Mouse (Mus musculus): ENCODE data around the gene Ubald2.

Gene Ubald2

DNA sequence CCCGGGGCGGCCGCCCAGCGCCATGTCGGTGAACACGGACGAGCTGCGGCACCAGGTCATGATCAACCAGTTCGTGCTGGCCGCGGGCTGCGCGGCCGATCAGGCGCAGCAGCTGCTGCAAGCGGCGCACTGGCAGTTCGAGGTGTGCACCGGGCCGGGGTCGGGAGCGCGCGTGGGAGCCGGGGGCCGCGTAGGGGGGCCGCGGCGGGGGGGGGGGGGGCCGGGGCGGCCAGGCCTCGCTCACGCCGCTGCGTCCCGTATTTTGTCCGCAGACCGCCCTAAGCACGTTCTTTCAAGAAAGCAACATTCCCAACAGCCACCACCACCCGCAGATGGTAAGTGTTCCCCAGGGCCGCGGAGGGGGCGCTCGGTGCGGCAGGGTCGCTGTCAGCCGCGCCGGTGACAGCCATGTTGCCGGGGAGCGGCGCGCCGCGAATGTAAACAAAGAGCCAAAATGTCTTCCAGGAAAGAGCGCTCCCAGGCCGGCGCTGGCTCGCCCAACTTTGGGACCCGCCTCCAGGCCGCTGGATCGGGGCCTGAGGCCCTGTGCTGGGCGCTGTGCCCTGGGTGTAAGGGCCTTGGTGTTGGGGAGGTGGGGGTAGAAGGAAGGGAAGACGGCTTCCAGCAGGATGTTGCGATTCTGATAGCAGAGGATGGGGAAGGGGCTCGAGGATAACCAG is 533 bp downstream of the Ubald2 start:
- DNase-seq (ENCODE audit: low spot score): peak; percentile 67

DNA sequence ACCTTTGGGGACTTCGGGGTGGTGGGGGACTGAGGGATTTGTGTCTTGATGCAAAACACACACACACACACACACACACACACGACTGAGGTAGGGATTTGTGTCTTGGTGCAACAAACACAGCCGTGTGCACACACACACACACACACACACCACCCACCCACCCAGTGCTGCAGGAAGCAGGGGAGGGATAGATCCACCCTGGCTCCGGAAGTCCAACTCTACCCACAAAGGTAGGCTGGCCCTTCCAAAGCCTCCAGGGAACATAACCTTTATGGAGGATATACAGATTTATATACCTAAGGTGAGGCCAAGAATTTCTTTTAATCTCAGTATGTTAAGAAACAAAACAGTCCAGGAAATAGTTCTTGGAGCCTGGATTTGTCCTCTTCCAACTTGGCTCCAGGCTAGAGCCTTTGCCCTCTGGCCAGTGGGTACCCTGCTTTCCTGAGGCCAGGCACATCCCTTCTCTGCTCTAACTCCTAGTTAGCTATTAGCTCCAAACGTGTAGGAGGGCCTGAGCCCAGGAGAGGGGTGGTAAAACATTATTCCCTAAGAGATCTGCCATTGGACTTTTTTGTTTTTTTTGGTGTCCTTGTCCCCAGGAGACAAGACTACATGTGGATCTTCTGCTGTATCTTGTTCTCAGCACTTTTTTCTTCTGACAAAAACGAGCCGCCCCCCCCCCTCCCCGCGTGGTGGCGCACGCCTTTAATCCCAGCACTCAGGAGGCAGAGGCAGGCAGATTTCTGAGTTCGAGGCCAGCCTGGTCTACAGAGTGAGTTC is 1.3 kb downstream of the Ubald2 start:
- DNase-seq (ENCODE audit: low spot score): no peak

DNA sequence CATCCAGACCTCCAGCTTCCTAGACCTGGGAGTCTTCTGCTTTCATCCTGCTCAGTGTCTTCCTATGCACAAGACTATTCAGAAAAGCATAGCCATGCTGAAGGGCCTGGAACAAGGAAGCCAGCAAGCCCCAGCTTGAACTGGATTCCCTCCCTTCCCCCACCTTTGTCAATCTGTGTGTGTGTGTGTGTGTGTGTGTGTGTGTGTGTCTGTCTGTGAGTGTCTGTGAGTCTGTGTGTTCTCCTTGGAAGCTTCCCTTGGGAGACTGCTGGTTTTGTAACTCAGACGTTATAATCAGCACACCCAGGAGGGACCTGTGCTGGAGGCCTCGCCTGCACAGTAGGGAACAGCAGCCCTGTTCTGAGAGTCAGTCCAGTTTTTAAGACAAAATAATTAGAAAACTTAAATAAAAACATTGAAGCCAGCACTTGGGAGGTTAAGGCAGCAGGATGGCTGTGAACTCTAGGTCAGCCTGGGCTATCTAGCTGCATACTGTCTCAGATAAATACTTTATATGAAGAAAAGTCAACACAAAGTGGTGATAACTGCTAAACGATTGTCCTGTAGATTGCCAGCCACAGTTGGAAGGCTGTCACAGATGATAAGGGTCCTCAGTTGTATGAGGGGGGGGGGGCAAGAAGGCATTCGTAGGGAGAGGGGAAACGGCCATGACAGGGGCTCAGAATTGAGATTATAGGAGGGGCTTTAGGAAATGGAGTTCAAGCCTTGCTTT is 2.3 kb downstream of the Ubald2 start:
- no peak for DNase-seq (ENCODE audit: low spot score)

DNA sequence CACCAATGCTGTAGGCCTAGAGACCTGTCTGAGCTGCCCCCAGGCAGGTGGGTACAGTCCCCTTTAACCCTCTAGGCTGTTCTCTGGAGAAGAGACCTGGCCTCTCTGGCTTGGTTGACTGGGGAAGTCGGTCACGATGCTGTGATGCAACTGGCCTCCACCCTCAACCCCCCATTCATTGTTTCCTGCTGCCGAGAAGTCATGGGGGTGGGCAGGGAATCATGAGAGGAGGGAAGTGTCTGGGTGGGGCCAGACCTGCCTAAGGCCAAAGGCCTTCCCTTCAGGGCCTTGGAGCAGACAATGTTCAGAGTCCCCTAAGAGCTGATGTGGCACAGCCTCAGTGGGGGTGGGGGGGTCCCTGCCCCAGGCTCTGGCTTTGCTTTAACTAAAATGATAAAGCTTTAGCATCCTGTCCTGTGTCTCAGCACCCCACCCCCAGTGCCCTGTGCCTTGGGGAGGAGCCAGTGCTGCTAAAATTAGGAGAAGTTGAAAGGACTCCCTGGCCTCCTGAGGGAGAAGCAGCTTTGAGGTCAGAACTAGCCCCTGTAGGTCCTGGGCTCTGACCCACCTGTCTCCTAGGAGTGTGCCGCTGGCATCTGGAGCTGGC is 2.9 kb downstream of the Ubald2 start:
- DNase-seq (ENCODE audit: low spot score): no peak

DNA sequence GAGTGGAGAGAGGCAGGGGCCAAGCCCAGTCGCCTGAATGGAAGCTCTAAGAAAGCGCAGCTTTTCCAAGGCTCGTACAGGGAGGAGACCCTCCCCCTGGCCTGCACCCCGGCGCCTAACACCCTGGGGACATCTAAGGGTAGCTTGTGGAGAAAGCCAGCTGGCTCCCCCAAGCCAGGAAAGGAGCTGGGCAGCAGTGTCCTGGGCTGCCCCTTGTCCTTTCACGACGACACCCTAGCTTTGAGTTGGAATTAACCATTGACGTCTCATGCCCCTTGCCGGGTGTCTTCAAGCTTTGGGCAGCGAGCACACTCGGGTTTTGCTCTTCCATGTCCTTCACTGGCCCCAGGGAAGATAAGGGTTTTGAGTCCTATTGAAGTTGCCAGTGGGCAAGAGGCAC is 3.6 kb downstream of the Ubald2 start:
- DNase-seq (ENCODE audit: low spot score): no peak

DNA sequence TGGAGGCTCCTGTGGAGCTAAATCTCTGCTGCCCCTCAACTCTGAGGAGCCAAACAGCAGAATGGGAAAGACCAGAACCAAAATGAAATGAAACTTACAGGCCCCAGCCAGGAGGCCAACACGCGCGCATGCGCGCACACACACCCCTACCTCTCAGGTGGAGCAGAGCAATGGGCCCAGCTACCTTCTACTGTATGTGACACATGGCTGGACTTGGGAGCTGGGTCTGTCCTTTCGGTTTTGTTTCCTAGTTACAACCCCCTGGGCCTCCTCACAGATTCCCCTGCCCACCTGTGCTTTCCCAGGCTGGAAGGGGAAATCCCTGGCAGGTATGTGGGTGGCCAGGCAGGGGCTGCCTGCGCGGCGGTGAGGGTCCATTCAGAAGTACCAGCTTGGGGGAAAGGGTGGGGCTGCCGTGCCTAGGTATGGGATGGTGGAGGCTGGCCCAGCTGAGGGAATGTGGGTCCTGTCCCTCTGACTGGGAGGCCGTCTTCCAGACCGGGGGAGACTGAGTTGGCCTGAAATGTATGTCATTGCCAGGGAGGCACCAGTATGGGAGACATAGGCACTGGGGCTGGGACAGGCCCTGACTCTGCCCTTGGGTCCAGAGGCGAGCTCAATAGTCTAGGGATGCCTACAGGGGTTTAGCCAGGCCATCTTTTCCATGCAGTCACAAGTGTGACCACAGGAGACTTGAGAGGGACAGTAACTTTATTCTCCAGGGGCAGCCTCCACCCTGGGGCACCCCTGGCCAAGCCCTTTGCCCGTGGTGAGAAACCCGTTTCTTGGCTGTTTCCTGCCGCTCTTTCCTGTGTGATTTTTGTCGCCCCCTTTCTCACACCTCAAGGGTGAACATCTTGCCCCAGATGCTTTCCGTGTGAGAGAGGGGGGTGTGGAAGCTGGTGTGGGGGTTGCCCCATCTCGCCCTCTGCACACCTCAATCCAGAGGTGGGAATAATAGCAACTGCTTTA is 5.7 kb downstream of the Ubald2 start:
- DNase-seq (ENCODE audit: low spot score): no peak

DNA sequence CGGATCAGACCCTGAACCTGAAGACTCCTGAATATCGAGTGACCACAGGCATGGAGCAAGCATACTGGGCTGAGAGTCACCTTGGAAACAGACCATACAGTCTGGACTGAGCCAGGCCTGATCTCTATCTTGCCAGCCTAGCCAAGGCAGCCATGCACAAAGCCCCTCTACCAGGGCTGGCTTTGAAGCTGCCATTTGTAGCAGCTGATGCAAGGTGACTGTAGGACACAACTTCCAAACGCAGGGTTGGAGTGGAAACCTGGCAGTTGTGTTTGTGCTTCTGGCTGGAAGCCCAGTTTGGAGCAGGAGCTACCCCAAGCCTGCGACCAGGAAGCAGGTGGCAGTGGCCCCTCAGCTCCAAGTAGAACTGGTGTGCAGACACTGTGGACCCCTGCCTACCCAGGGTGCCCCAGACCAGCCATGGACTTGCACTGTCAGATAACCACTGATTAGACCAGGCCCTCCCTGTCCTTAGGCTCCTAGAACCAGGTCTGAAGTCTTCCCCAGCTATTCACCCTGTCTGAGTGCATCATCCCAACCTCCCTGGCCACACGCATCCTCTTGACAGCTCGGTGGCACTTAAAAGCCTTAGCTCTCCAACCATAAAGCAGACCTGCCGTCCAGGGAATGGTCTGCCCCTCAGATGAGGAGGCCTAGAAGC is 6.6 kb downstream of the Ubald2 start:
- DNase-seq (ENCODE audit: low spot score): no peak

DNA sequence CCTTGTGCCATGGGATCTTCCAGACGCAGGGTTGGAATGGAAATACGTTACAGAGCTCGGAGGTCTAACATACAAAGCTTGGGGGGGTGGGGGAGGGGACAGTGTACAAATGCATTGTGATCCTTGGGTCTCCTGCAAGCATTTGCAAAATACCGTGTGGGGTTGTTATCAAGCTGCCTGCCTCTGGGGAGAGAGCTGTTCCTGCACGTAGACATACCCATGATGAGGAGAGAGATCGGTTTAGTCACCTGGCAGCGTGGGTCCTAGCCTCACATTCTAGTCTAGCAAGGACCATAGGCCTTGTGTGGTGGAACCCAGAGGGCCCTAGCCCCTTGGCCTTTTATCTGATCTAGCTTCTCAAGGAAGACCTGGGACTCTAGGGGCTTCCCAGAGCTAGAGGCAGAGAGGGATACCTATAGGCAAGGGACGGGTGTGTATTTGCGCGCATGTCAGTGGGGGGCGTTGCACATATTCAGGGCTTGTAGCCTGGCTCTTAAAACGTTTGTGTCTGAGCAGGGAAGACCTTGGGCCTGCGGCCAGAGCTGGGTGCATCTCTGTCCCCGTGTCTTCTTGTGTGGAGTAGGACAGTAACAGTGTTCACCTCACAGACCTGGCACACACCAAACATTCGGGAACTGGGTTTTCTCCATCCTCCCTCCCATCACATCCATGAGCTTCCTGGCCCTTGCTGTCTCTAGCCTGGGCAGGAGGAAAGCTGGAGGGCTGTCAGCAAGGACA is 8.4 kb downstream of the Ubald2 start:
- no peak for DNase-seq (ENCODE audit: low spot score)

DNA sequence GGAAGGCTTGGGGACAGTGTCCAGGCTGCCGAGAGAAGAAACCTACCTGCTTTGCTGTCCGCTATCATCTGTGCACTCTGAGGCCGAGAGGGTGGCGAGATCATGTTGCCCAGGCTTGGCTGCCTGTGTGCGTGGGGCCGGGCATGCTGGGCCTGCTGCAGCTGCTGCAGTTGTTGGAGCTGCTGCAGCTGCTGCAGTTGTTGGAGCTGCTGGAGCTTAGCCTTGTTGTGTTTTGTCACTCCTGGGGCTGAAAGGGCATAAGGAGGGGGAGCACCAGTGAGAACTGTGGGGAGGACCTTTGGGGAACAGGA is 8.9 kb downstream of the Ubald2 start:
- DNase-seq (ENCODE audit: low spot score): no peak

DNA sequence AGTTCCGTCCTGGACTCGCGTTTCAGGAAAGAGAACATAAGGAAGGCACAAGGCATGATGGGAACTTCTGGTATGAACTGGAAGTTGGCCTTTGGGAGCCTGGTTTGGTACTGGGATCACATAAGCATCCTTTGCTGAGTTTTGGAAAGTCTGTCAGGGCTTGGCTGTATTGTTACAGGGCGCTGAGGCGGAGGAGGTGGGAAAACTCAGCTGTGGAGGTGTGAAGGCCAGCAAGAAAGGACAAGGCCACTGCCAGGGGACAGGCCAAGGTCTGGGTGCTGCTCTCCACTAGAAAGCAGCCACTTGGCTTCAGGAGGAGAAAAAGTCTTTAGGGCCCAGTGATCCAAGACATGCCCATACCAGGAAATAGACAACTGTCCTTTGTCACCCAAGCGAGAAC is 9.4 kb downstream of the Ubald2 start:
- DNase-seq (ENCODE audit: low spot score): no peak

DNA sequence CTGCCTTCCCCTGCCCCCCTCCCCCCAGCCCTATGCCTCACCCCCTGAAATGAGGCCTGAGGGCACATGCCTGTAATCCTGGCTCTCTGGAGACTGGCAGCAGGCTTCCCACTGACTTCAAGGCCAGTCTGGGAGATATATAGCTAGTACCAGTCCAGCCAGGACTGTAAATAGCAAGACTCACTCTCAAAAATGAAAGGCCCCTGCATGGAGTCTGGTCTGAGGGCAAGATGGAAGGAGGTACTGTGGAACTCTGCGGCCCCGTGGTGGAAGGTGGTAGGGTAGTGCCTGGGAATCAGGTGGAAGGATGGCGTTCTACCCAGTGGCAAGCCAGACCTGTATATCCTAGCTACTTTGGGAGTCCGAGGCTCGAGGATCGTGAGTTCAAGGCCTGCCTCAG is 10.0 kb downstream of the Ubald2 start:
- DNase-seq (ENCODE audit: low spot score): no peak

DNA sequence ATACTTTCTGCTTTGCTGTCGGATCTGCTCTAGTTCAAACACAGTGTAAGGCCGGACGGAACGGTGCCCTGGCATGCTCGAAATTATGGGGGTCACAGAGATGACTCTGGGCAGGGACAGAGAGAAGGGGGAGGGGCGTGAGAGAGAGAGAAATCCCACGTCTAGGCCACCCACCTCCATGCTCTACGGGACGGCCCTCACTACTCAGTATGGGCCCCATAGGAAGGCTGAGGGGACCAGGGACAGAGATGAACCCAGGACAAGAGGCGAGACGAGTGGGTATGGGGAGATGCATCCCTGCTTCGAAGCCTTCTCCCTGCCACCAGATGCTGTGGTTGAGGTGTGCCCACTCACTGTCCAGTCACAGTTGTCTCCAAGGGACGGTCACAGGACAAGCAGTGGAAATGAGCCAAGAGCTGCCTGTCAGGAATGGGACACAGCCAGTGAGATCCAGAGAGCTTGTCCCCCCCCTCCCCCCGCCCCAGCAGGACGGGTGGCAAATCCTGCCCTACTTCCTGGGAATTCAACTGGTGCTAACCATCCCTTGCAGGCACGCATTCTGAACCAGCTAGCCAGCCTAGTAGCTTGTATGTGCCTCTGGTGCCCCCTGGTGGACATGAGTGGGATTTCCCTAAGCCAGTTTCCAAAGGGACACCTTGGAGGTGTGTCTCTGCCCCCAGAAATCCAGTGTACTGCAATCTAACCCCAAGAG is 11.9 kb downstream of the Ubald2 start:
- DNase-seq (ENCODE audit: low spot score): peak; percentile 95

DNA sequence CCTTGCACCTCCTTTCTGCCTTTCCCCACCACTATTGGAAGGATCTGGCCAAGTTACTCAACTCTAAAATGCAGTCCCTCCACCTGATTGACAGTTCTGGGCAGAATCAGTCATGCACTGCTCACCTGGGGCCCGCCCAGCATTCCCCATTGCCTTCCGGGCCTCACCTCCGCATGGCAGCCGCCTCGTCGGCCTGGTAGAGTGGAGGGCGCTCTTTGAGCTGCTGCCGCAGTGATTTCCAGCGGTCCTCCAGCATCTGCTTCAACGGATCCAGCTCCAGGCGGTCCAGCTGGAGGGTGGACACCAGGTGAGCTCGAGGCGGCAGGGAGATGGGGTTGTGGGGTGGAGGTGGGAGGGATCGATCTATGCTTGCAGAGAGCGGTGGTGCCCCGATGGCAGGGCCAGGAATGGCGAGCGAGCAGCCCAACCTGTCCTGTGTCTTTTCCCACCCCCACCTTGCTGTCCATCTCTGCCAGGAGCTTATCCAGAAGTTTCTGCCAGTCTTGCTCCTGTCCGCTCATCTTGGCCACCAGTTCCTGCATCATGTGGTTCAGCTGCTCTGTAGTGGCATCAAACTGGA is 12.5 kb downstream of the Ubald2 start:
- DNase-seq (ENCODE audit: low spot score): no peak

DNA sequence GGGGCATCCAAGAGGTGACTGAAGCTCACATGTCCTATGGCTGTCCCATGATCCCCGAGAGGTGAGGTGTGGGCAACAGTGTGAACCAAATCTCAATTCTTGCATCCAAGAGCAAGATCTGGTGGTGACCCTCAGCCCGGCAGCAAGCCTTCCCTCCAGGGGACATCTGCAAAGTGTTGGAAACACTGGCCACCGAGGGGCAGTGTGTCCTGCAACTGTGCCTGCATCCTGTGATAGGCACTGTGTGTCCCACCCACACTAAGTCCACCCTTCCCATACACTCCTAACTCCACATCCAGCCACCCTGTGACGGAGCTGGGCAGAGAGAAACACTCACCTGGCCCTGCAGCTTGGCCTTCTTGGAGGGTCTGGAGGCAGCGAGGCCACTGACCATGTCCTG is 13.9 kb downstream of the Ubald2 start:
- no peak for DNase-seq (ENCODE audit: low spot score)

DNA sequence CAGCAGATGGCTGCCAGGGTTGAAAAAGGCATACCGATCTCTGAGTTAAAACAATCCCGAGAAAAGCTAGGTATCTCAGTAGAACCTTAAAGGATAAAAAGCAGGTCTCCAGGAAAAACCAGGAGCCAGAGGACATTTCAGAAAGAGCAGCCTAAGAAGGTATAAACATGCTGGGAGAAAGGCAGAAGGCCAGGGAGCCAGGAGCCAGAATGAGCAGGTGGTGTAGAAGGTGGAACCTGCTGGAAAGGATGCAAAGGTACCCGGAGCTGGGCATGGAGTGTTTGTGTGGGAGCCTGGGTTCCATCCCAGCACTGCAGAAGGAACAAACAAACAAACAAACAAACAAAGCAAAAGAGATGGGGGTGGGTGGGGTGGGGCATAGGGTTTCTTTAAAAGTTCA is 15.4 kb downstream of the Ubald2 start:
- DNase-seq (ENCODE audit: low spot score): no peak

DNA sequence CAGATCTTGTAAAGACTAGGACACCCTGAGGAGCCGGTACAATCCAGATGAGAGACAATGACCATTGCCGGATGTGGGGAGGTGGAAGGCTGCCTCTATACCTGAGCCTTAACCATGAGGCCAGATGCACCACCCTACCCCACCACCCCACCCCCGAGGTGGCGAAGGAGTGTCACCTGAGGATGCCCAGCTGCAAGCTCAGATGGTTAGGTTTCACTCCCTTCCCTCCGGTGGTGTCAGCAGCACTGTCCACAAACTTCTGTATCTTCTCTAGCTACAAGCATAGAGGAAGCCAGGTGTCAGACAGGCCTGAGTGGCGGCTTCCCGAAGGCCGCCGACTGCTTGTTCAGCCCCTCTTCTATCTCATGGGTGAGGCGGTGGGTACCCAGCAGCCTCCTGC is 20.0 kb downstream of the Ubald2 start:
- DNase-seq (ENCODE audit: low spot score): no peak

DNA sequence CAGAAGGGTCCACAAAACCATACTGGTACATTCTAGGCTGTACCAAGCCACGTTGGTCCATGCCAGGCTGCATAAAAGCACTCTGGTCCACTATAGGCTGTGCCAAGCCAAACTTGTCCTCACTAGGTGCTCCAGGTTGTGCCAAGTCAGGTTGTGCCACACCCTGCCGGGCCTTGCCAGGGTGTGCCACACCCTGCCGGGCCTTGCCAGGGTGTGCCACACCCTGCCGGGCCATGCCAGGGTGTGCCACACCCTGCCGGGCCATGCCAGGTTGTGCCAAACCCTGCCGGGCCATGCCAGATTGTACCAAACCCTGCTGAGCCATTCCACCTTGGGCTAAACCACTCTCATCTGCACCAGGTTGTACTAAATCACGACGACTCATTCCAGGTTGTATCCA is 22.3 kb downstream of the Ubald2 start:
- no peak for DNase-seq (ENCODE audit: low spot score)

DNA sequence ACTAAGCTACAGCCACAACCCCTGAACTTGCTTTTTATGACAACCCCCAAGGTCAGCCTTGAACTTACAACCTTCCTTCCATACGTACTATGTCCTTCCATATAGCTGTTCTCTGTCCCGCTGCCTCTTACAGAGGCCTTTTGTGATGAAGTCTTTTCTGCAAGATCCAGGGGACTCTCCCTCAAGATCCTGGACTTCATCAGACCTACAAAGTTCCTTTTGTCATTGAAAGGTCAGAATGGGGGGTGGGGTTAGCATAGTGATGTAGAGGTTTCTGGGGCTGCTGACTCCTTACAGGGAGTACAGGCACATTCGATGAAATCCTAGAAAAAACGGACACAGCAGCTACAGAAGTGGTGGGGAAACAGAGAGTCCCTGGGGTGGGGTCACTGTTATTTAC is 25.9 kb downstream of the Ubald2 start:
- DNase-seq (ENCODE audit: low spot score): no peak

DNA sequence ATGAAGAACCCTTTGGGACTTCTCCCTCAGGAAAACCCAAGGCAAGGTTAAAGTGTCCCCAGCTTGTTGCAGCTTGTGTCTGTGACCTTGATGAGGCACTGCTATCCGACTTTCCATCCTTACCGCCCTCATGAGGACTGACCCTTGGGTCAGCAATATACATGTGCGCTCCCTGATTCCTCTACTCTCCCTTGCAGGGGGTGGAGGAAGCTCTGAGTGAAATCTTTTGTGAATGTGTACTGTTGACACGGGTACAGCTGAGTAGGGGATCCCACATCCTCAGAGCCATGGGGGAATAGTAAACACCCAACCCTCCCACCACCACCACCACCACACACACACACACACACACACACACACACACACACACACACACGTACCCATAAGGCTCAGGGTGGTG is 29.4 kb downstream of the Ubald2 start:
- no peak for DNase-seq (ENCODE audit: low spot score)

Measured in ovary, postnatal 14 days (tissue).